Mouse (Mus musculus) G1E (cell line): ENCODE data around the gene Ddi2.

ENCODE experiments used
- CTCF ChIP-seq: IDR thresholded peaks from 2 replicates; pipeline ENCODE4 v1.5.1; 2012; ENCODE audit warnings: low read depth, low read length, inconsistent platforms, mixed read lengths
- GATA1 ChIP-seq: IDR thresholded peaks from 2 replicates; pipeline ENCODE4 v1.6.1; 2012; ENCODE audit warnings: borderline replicate concordance, low read length, inconsistent platforms, mixed read lengths
- GATA2 ChIP-seq: IDR thresholded peaks from 2 replicates; pipeline ENCODE4 v1.6.1; 2012; ENCODE audit warnings: low read depth, low read length, inconsistent platforms, borderline replicate concordance
- POLR2AphosphoS5 ChIP-seq: IDR thresholded peaks from 2 replicates; pipeline ENCODE4 v1.6.1; 2012; ENCODE audit warnings: low read depth, low read length, inconsistent platforms; ENCODE audit not compliant: insufficient replicate concordance

GRCm38 (mm10) chr4:141725277-141725676 is 2.1 kb upstream of the Ddi2 start:
- TF ChIP-seq CTCF, result no peak
- no peak for TF ChIP-seq POLR2AphosphoS5
- no peak for TF ChIP-seq GATA2
- TF ChIP-seq GATA1, result no peak
